Mouse (Mus musculus) liver, embryonic 11.5 days (tissue): ENCODE measurements at regions not wholly inside any gene's neighbourhood (a gene's known extent, or its start where the extent isn't known, plus 50 kb on each side); places are given as distances from the start of the nearest gene placed in this dataset.
"Not testable (repeated sequence)": the region's sequence is repeated elsewhere in the genome, so short reads cannot be mapped to it uniquely, and the experiment has no call there.

Experiments
- ATAC-seq: fragments of 200-750 bp; cut with Nextera tagmentation; replicated peaks from 2 replicates; pipeline ENCODE4 v1.8.0; 2017; ENCODE audit warnings: moderate number of reproducible peaks, mild to moderate bottlenecking, moderate TSS enrichment, moderate library complexity; ENCODE audit not compliant: low FRiP score
- DNase-seq: peaks from one replicate; pipeline ENCODE4 v3.0.0-alpha.2; 2017; ENCODE audit warnings: low spot score
- H3K27ac ChIP-seq: fragments of 300-500 bp; sonication (generic); 2 replicates; pipeline ENCODE4 v1.5.1; 2014; ENCODE audit warnings: mild to moderate bottlenecking, low read depth, low read length, control low read depth
- H3K27me3 ChIP-seq: fragments of 300-500 bp; sonication (generic); replicated peaks from 2 replicates; pipeline ENCODE4 v1.6.1; 2014; ENCODE audit warnings: low read length, mixed read lengths; ENCODE audit not compliant: control insufficient read depth, insufficient read depth
- H3K36me3 ChIP-seq: fragments of 300-500 bp; sonication (generic); 2 replicates; pipeline ENCODE4 v1.6.1; 2014; ENCODE audit warnings: mild to moderate bottlenecking, low read length, moderate library complexity, mixed read lengths; ENCODE audit not compliant: control insufficient read depth, insufficient read depth
- H3K4me1 ChIP-seq: fragments of 300-500 bp; sonication (generic); replicated peaks from 2 replicates; pipeline ENCODE4 v1.6.1; 2014; ENCODE audit warnings: low read length, mixed read lengths; ENCODE audit not compliant: control insufficient read depth, insufficient read depth
- H3K4me2 ChIP-seq: fragments of 300-500 bp; sonication (generic); 2 replicates; pipeline ENCODE4 v1.6.1; 2014; ENCODE audit warnings: mild to moderate bottlenecking, control low read depth, moderate library complexity
- H3K4me3 ChIP-seq: fragments of 300-500 bp; sonication (generic); 2 replicates; pipeline ENCODE4 v1.5.1; 2014; ENCODE audit warnings: low read depth, low read length, control low read depth
- H3K9ac ChIP-seq: fragments of 300-500 bp; sonication (generic); 2 replicates; pipeline ENCODE4 v1.6.1; 2014; ENCODE audit warnings: low read depth, low read length, control low read depth
- H3K9me3 ChIP-seq: fragments of 300-500 bp; sonication (generic); 2 replicates; pipeline ENCODE4 v1.6.1; 2016; ENCODE audit warnings: low read length, inconsistent platforms, mixed read lengths; ENCODE audit not compliant: control insufficient read depth
- WGBS: fragments of 180-500 bp; shearing (Covaris S2); extraction: QIAGEN DNeasy Blood & Tissue Kit; methylation state at CpG from one replicate; pipeline ENCODE4 v1.1.7; 2014; 5-methylcytosine and 5-hydroxymethylcytosine counted together

DNA sequence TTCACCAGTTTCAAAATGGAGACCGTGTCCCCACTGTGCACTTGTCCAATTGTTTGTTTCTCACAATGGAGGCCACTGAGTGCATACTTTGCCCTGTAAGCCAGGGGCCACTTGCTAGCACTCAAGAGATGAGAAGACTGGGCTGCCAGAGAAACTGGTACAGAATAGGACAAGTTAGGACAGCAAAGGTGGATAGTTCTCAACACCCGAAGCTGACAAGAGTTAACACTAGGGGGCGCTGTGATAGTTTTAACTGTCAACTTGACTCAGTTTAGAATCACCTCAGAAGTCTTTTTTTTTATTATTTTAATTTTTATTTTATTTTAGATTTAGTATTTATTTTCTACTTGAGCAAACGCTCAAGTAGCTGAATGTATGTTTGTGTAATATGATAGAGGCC lies 188.2 kb upstream of the Asap2 start:
- not testable (repeated sequence) for H3K4me1 ChIP-seq, DNase-seq, H3K36me3 ChIP-seq, H3K9ac ChIP-seq, ATAC-seq, H3K27me3 ChIP-seq, H3K27ac ChIP-seq, H3K4me3 ChIP-seq, H3K9me3 ChIP-seq, H3K4me2 ChIP-seq
- WGBS: 65% methylated on average over 4 of the region's 4 CpGs

- H3K36me3 ChIP-seq, H3K4me1 ChIP-seq, H3K4me2 ChIP-seq, H3K4me3 ChIP-seq, H3K27me3 ChIP-seq, ATAC-seq, DNase-seq, H3K27ac ChIP-seq, H3K9me3 ChIP-seq, H3K9ac ChIP-seq: not testable (repeated sequence)
- WGBS: 84% methylated on average over 5 of the region's 5 CpGs
These were observed 184.8 kb upstream of the Asap2 start for GRCm38 (mm10) chr12:20805466-20805865.

GRCm38 (mm10) chr12:20806681-20807080 lies 183.6 kb upstream of the Asap2 start:
- Histone ChIP-seq H3K9me3 (peaks cover 9% of the 10 kb centered on the region), H3K9ac (no peak overlapping the region), H3K4me1 (no peaks in the 10 kb centered on the region), H3K4me2 (no peak overlapping the region), H3K27ac (no peak overlapping the region), H3K4me3 (no peak overlapping the region), H3K27me3 (no peaks in the 10 kb centered on the region), H3K36me3 (no peaks in the 10 kb centered on the region)
- ATAC-seq (no peak), DNase-seq (no peak)
- WGBS: 90% methylated on average over 2 of the region's 2 CpGs

DNA sequence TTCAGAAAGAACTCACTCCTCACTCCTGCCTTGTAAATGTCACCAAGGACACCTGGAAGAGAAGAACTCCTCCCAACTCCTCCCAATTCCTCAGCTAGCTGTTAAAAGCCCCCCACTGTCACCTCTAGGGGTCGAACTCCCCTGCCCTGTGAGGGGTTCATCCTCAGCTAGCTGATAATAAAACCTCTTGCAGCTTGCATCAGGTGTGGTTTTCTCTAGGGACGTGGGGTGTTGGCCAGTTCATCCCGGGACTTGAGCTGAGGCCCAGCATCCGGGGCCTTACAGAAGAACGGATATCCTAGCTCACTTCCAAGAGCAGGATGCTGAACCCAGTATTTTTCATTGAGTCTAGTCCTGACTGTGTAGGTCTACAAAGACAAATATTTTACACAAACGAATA lies 176.4 kb upstream of the Asap2 start:
- ATAC-seq, H3K4me2 ChIP-seq, H3K4me3 ChIP-seq, DNase-seq, H3K36me3 ChIP-seq, H3K4me1 ChIP-seq, H3K27ac ChIP-seq, H3K27me3 ChIP-seq, H3K9ac ChIP-seq: not testable (repeated sequence)
- 81% methylated on average over 6 of the region's 6 CpGs for WGBS
- H3K9me3 ChIP-seq: peaks cover 15% of the 10 kb centered on the region

- ATAC-seq (peak; percentile 48), DNase-seq (peak; percentile 31)
- H3K27me3 ChIP-seq, H3K36me3 ChIP-seq, H3K4me1 ChIP-seq: not testable (repeated sequence)
- Histone ChIP-seq H3K9ac (peak overlapping the region; percentile 70), H3K4me3 (peak overlapping the region; percentile 55), H3K9me3 (peaks cover 12% of the 10 kb centered on the region), H3K27ac (peak overlapping the region; percentile 38; the same call in 1 of the 2 replicates), H3K4me2 (peak overlapping the region; percentile 61)
- 12% methylated on average over 40 of the region's 40 CpGs for WGBS
These were observed 175.1 kb upstream of the Asap2 start for GRCm38 (mm10) chr12:20815121-20815520.

DNA sequence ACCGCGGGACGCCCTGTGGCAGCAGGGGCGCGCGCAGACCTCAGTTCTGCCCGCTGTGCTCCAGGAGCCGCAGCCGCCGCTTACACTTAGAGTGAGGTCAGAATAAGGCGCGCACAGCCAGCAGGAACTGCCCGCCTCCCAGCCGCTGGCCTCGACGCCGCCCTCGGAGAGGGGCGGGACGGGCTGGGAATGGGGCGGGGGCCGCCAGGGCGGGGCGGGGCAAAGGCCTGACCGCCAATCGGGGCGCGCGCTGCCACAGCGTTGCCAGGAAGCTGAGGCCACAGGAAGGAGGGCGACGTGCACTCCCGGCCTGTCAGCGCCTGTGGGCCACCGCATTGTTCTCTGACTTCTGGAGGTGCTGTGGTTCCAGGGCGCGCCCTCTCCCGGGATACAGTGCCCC lies 174.7 kb upstream of the Asap2 start:
- DNase-seq (peak; percentile 66), ATAC-seq (peak; percentile 100)
- H3K4me2 ChIP-seq: peak overlapping the region; percentile 61
- H3K36me3 ChIP-seq: no peaks in the 10 kb centered on the region
- no peaks in the 10 kb centered on the region for H3K27me3 ChIP-seq
- H3K4me1 ChIP-seq: no peaks in the 10 kb centered on the region
- peak overlapping the region; percentile 55 for H3K4me3 ChIP-seq
- peak overlapping the region; percentile 70 for H3K9ac ChIP-seq
- H3K27ac ChIP-seq: peak overlapping the region; percentile 38; the same call in 1 of the 2 replicates
- peaks cover 9% of the 10 kb centered on the region for H3K9me3 ChIP-seq
- 5% methylated on average over 33 of the region's 38 CpGs for WGBS

GRCm38 (mm10) chr12:20843661-20844320 lies 146.5 kb upstream of the Asap2 start:
- ATAC-seq, H3K4me3 ChIP-seq, H3K27me3 ChIP-seq, H3K4me1 ChIP-seq, H3K4me2 ChIP-seq, H3K27ac ChIP-seq, H3K9ac ChIP-seq, DNase-seq, H3K36me3 ChIP-seq, H3K9me3 ChIP-seq: not testable (repeated sequence)
- 58% methylated on average over 4 of the region's 4 CpGs for WGBS

GRCm38 (mm10) chr12:20844873-20845272 lies 145.4 kb upstream of the Asap2 start:
- H3K4me3 ChIP-seq, H3K27ac ChIP-seq, H3K4me2 ChIP-seq, H3K9me3 ChIP-seq, H3K27me3 ChIP-seq, H3K9ac ChIP-seq, H3K4me1 ChIP-seq, ATAC-seq, H3K36me3 ChIP-seq, DNase-seq: not testable (repeated sequence)
- 48% methylated on average over 7 of the region's 7 CpGs for WGBS

DNA sequence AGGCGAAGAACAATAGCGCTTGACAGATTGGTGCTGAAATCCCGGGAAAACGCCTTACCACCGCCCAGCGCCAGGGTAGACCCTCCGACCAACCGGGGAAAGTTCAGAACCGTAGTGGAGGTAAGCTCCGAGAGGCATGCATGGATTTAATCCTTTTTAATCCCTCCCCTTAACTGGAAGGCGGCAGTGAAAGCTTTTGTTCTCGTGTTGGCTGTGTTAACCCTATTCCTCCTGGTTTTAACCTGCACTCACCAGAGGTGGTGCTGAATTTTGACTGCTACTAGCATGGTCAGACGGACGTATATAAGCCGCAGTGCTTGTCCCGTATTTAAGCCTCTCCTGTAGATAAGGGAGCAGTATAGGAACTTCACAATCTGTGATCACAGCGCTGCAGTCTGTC lies 145.0 kb upstream of the Asap2 start:
- Histone ChIP-seq H3K9me3 (peaks cover 5% of the 10 kb centered on the region; the same call in 1 of the 2 replicates), H3K36me3 (no peaks in the 10 kb centered on the region), H3K4me1 (no peaks in the 10 kb centered on the region), H3K27ac (no peak overlapping the region), H3K27me3 (no peaks in the 10 kb centered on the region), H3K9ac (no peak overlapping the region), H3K4me3 (no peak overlapping the region), H3K4me2 (no peak overlapping the region)
- ATAC-seq (no peak), DNase-seq (no peak)
- WGBS: 57% methylated on average over 17 of the region's 17 CpGs
